Mouse (Mus musculus) gastrocnemius, postnatal 25 days (tissue): ENCODE results near the gene Mark2. TPM values are rescaled to one million over a fixed set of nuclear protein-coding genes. Genes with fewer than 3 reads are reported as not detected.

ENCODE experiments used
- total RNA-seq, 2 experiments: library from RNA; stranded (reverse); gene quantifications; 1 replicate in 1 of 2; 2 replicates in 1 of 2; pipeline ENCODE4 v1.2.3; 2021

The Mark2 gene
- total RNA-seq, 2 experiments from 2014 or later: 27.4 to 30.6 TPM

Other genes starting within 250 kb of the Mark2 start
- under 1 TPM; 0.31 to 0.35 TPM for gene Flrt1, start 236.1 kb downstream of the Mark2 start, total RNA-seq
- gene Otub1, start 135.5 kb downstream of the Mark2 start, total RNA-seq: 10 to 100 TPM; 48.4 to 48.5 TPM
- gene Cox8a, start 124.2 kb downstream of the Mark2 start, total RNA-seq: 100 to 1,000 TPM; 101 to 120 TPM
- gene Naa40, start 100.7 kb downstream of the Mark2 start, total RNA-seq: 10 to 100 TPM in 1 of 2 experiments, 1 to 10 TPM in 1; 8.3 to 13.0 TPM
- 1 to 10 TPM; 2.6 to 4.2 TPM for gene Rcor2, start 74.5 kb downstream of the Mark2 start, total RNA-seq
- gene Spindoc, start 41.1 kb upstream of the Mark2 start, total RNA-seq: 1 to 10 TPM; 6.6 to 9.1 TPM
- gene 2700081O15Rik, start 75.8 kb upstream of the Mark2 start, total RNA-seq: 1 to 10 TPM; 6.8 to 7.9 TPM
- gene Rtn3, start 141.4 kb upstream of the Mark2 start, total RNA-seq: 10 to 100 TPM; 28.8 to 32.7 TPM
- gene Atl3, start 152.2 kb upstream of the Mark2 start, total RNA-seq: 10 to 100 TPM in 1 of 2 experiments, 1 to 10 TPM in 1; 8.7 to 14.3 TPM
- 100 to 1,000 TPM in 1 of 2 experiments, 10 to 100 TPM in 1; 97.5 to 101 TPM for gene Pla2g16, start 215.6 kb upstream of the Mark2 start, total RNA-seq